Mouse (Mus musculus) c-Kit-negative CD71-positive TER-119-positive erythroid progenitor cells, embryonic 14.5 days (primary cell): ENCODE measurements around the gene Hltf.
"Not testable (repeated sequence)": the region's sequence is repeated elsewhere in the genome, so short reads cannot be mapped to it uniquely, and the experiment has no call there.

Experiments
- DNase-seq: peaks from one replicate; pipeline ENCODE4 v3.0.0-alpha.2; 2013; ENCODE audit warnings: low read depth, low spot score

The Hltf gene

GRCm38 (mm10) chr3:20104318-20104717 is 46.7 kb downstream of the Hltf start:
- no peak for DNase-seq

- DNase-seq, result no peak
Observed at GRCm38 (mm10) chr3:20104776-20105175, 47.2 kb downstream of the Hltf start.

GRCm38 (mm10) chr3:20108881-20109280 is 51.3 kb downstream of the Hltf start:
- no peak for DNase-seq

GRCm38 (mm10) chr3:20111913-20112312 is 54.3 kb downstream of the Hltf start:
- no peak for DNase-seq

GRCm38 (mm10) chr3:20119044-20119591 is 61.5 kb downstream of the Hltf start:
- no peak for DNase-seq

- DNase-seq, result no peak
Observed at GRCm38 (mm10) chr3:20119686-20120244, 62.2 kb downstream of the Hltf start.

GRCm38 (mm10) chr3:20121582-20121981 is 64.0 kb downstream of the Hltf start:
- DNase-seq, result not testable (repeated sequence)

- no peak for DNase-seq
Observed at GRCm38 (mm10) chr3:20125604-20126003, 68.0 kb downstream of the Hltf start.

- DNase-seq, result no peak
Observed at GRCm38 (mm10) chr3:20127047-20127595, 69.5 kb downstream of the Hltf start.

- no peak for DNase-seq
Observed at GRCm38 (mm10) chr3:20129491-20129890, 71.9 kb downstream of the Hltf start.

- DNase-seq, result no peak
Observed at GRCm38 (mm10) chr3:20130456-20131349, 73.1 kb downstream of the Hltf start.

- no peak for DNase-seq
Observed at GRCm38 (mm10) chr3:20131350-20131720, 73.7 kb downstream of the Hltf start.

GRCm38 (mm10) chr3:20132731-20133130 is 75.1 kb downstream of the Hltf start:
- no peak for DNase-seq

- no peak for DNase-seq
Observed at GRCm38 (mm10) chr3:20133745-20134144, 76.1 kb downstream of the Hltf start.

- DNase-seq, result no peak
Observed at GRCm38 (mm10) chr3:20134545-20134944, 76.9 kb downstream of the Hltf start.

GRCm38 (mm10) chr3:20136868-20137581 is 79.4 kb downstream of the Hltf start:
- DNase-seq, result no peak

GRCm38 (mm10) chr3:20141240-20141639 is 83.6 kb downstream of the Hltf start:
- DNase-seq, result no peak

- DNase-seq, result no peak
Observed at GRCm38 (mm10) chr3:20141679-20142078, 84.1 kb downstream of the Hltf start.

GRCm38 (mm10) chr3:20142101-20142500 is 84.5 kb downstream of the Hltf start:
- no peak for DNase-seq

GRCm38 (mm10) chr3:20142576-20142975 is 85.0 kb downstream of the Hltf start:
- DNase-seq, result no peak

- no peak for DNase-seq
Observed at GRCm38 (mm10) chr3:20143726-20144125, 86.1 kb downstream of the Hltf start.

GRCm38 (mm10) chr3:20144401-20144800 is 86.8 kb downstream of the Hltf start:
- no peak for DNase-seq
